Mouse (Mus musculus) megakaryocyte, embryonic 14.5 days (primary cell): ENCODE measurements around the gene Orm3. TPM values are rescaled to one million over a fixed set of nuclear protein-coding genes. Genes with fewer than 3 reads are reported as not detected.

Experiments
- H3K27me3 ChIP-seq: replicated peaks from 2 replicates; pipeline ENCODE3; 2012; ENCODE audit warnings: inconsistent platforms
- H3K36me3 ChIP-seq: replicated peaks from 2 replicates; pipeline ENCODE3; 2012; ENCODE audit warnings: low read length, inconsistent platforms, mixed read lengths
- H3K4me1 ChIP-seq: 2 replicates; pipeline ENCODE4 v1.6.1; 2012; ENCODE audit warnings: inconsistent platforms
- H3K4me3 ChIP-seq: replicated peaks from 2 replicates; pipeline ENCODE3; 2012; ENCODE audit warnings: moderate library complexity, mild to moderate bottlenecking, inconsistent platforms
- H3K9me3 ChIP-seq: 2 replicates; pipeline ENCODE4 v1.6.1; 2012; ENCODE audit warnings: inconsistent platforms
- FLI1 ChIP-seq: IDR thresholded peaks from 2 replicates; pipeline ENCODE4 v1.6.1; 2012; ENCODE audit warnings: low read length, inconsistent platforms, mixed read lengths
- GATA1 ChIP-seq: IDR thresholded peaks from 3 replicates; pipeline ENCODE4 v1.6.1; 2012; ENCODE audit warnings: mixed read lengths, low read length, inconsistent platforms, borderline replicate concordance
- polyA plus RNA-seq: library from polyadenylated mRNA; stranded (reverse); fragments of >175 nt; gene quantifications from 2 replicates; pipeline ENCODE4 v1.2.3, GENCODE M21; 2012; ENCODE audit warnings: low replicate concordance; ENCODE audit not compliant: insufficient read depth

The Orm3 gene
- polyA plus RNA-seq, 1 experiment: not detected

GRCm38 (mm10) chr4:63362150-63362549, 6.2 kb downstream of the Orm3 start, which contains the start of gene Orm2:
Gene Orm2, plus strand, starts transcription at chr4:63362449.
- Histone ChIP-seq H3K36me3 (no peaks in the 10 kb centered on the region), H3K4me3 (no peak within 1 kb of the TSS), H3K4me1 (peaks cover 2% of the 10 kb centered on the region), H3K27me3 (peaks cover 30% of the 10 kb centered on the region), H3K9me3 (no peaks in the 10 kb centered on the region)
- TF ChIP-seq GATA1: no peak
- TF ChIP-seq FLI1: no peak

GRCm38 (mm10) chr4:63368577-63368976, 12.6 kb downstream of the Orm3 start:
- peaks cover 42% of the 10 kb centered on the region for H3K36me3 ChIP-seq
- H3K9me3 ChIP-seq: no peaks in the 10 kb centered on the region
- no peak overlapping the region for H3K4me3 ChIP-seq
- peaks cover 6% of the 10 kb centered on the region for H3K27me3 ChIP-seq
- no peak for TF ChIP-seq FLI1
- TF ChIP-seq GATA1: no peak
- 0 out of 2 replicates have a peak, but pooled peaks cover 3% of the 10 kb centered on the region for H3K4me1 ChIP-seq

GRCm38 (mm10) chr4:63370897-63371296, 14.9 kb downstream of the Orm3 start:
- Histone ChIP-seq H3K4me1 (0 out of 2 replicates have a peak, but pooled peaks cover 3% of the 10 kb centered on the region), H3K4me3 (no peak overlapping the region), H3K9me3 (no peaks in the 10 kb centered on the region), H3K27me3 (peaks cover 3% of the 10 kb centered on the region), H3K36me3 (peaks cover 61% of the 10 kb centered on the region)
- no peak for TF ChIP-seq FLI1
- no peak for TF ChIP-seq GATA1

DNA sequence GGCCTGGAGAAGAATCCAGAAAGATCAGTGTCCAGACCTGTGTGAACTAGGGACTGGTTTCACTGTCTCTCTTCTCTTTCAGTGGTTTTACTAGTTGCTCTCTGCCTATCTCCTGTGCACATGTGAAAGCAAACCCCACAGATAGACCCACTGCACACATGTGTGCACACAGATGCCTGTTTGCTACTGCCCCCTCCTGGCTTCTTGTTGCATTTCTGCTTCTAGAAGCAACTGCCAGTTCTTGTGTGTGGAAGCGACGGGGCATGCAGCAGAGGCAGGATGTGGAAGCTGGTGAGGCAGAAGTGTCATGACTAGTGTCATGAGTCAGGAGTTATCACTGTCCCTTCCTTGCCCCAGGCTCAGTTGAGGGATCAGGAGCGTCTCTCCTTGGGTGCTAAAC, 15.9 kb downstream of the Orm3 start:
- Histone ChIP-seq H3K9me3 (no peaks in the 10 kb centered on the region), H3K4me3 (no peak overlapping the region), H3K36me3 (peaks cover 69% of the 10 kb centered on the region), H3K27me3 (peaks cover 2% of the 10 kb centered on the region), H3K4me1 (0 out of 2 replicates have a peak, but pooled peaks cover 3% of the 10 kb centered on the region)
- TF ChIP-seq FLI1 (no peak), GATA1 (no peak)

GRCm38 (mm10) chr4:63373404-63373803, 17.4 kb downstream of the Orm3 start:
- Histone ChIP-seq H3K36me3 (peaks cover 75% of the 10 kb centered on the region), H3K9me3 (no peaks in the 10 kb centered on the region), H3K4me3 (no peak overlapping the region), H3K4me1 (peaks cover 4% of the 10 kb centered on the region; the same call in 1 of the 2 replicates), H3K27me3 (peaks cover 2% of the 10 kb centered on the region)
- TF ChIP-seq GATA1: no peak
- no peak for TF ChIP-seq FLI1

DNA sequence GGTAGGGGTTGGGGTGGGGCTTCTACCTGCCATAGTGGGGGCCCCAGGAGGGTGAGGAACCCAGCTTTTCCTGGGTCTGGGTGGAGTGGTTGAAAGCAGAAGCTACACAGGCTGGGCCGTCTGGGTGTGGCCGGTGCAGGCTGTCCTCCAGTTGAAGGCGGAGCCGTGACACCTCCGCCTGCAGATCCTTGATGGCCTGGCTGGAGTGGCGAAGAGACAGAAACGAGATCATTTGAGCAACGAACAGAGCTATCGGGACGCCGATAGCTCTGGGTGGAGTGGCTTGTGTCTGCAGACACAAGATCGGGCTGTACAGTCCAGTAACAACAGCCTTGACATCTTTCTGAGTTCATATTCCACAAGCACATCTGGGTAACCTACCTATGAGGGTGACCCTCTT, 18.4 kb downstream of the Orm3 start:
- Histone ChIP-seq H3K4me3 (no peak overlapping the region), H3K4me1 (peaks cover 9% of the 10 kb centered on the region), H3K9me3 (no peaks in the 10 kb centered on the region)

DNA sequence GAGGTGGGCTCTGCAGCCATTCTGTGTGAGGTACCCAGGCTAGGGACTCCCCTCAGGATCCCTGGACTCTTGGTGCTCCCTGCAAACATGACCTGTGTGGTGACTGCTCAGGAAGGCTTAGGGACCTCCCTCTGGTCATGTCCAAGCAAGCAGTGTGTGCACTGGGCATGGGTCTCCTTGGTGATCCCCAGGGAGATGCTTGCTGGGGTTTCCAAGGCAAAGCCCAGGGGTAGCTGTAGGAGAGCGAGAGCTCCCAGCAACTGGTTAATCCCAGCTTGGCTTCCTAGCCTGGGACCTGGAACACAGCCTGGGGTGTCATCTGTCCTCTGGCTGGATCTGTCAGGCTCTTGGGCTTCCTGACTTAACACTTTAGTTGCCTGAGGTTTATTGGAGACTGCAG, 19.4 kb downstream of the Orm3 start:
- H3K36me3 ChIP-seq: peaks cover 80% of the 10 kb centered on the region
- peaks cover 2% of the 10 kb centered on the region for H3K27me3 ChIP-seq
- no peak overlapping the region for H3K4me3 ChIP-seq
- TF ChIP-seq FLI1 (no peak), GATA1 (no peak)
- no peaks in the 10 kb centered on the region for H3K9me3 ChIP-seq
- peaks cover 16% of the 10 kb centered on the region for H3K4me1 ChIP-seq

More for the DNA sequence above, 18.4 kb downstream of the Orm3 start:
- TF ChIP-seq GATA1 (no peak), FLI1 (no peak)
- Histone ChIP-seq H3K36me3 (peaks cover 79% of the 10 kb centered on the region), H3K27me3 (peaks cover 2% of the 10 kb centered on the region)

GRCm38 (mm10) chr4:63377483-63377882, 21.5 kb downstream of the Orm3 start:
- Histone ChIP-seq H3K36me3 (peaks cover 90% of the 10 kb centered on the region), H3K4me1 (peaks cover 19% of the 10 kb centered on the region), H3K9me3 (no peaks in the 10 kb centered on the region), H3K4me3 (no peak overlapping the region), H3K27me3 (peaks cover 3% of the 10 kb centered on the region)
- TF ChIP-seq GATA1 (no peak), FLI1 (no peak)

DNA sequence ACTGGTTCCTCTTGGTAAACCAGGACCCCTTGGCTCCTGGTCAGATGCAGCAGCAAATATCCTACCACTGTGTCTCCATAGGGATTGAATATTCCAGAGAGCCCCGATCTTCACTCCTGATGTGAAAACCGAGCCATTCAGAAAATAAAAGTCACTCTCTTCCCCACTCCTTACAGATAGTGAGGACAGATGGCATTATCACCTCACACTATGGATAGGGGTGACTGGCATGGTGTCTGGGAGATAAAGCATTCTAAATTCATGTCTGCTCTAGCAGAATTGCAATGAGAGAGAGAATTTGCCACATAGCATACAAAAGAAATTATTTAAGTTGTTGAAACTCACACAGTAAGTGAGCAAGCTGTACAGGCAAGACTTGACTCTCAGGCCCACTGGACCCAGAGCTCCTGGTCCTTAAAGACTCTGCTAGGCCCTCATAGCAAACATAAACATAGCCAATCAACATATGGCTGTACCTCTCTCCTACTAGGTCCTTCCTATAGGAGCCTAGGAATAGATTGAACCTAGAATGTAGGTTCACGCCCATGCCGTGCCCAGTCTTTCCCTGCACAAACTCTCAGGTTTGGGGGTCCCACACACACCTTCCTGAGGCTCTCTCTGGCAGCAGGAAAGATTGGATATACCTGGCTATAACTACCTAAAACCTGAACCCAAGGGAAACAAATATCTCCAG, 26.9 kb downstream of the Orm3 start:
- H3K9me3 ChIP-seq: no peaks in the 10 kb centered on the region
- H3K4me3 ChIP-seq: no peak overlapping the region
- peaks cover 3% of the 10 kb centered on the region for H3K27me3 ChIP-seq
- peaks cover 68% of the 10 kb centered on the region for H3K36me3 ChIP-seq
- TF ChIP-seq GATA1 (no peak), FLI1 (no peak)
- peaks cover 49% of the 10 kb centered on the region for H3K4me1 ChIP-seq

- TF ChIP-seq FLI1: no peak
- TF ChIP-seq GATA1: no peak
- Histone ChIP-seq H3K36me3 (peaks cover 65% of the 10 kb centered on the region), H3K27me3 (peaks cover 3% of the 10 kb centered on the region), H3K4me1 (peaks cover 50% of the 10 kb centered on the region), H3K4me3 (no peak overlapping the region), H3K9me3 (no peaks in the 10 kb centered on the region)
These were observed 27.5 kb downstream of the Orm3 start for GRCm38 (mm10) chr4:63383474-63383873.

GRCm38 (mm10) chr4:63384262-63384661, 28.3 kb downstream of the Orm3 start:
- Histone ChIP-seq H3K4me1 (peaks cover 53% of the 10 kb centered on the region), H3K36me3 (peaks cover 57% of the 10 kb centered on the region), H3K9me3 (no peaks in the 10 kb centered on the region), H3K27me3 (peaks cover 3% of the 10 kb centered on the region), H3K4me3 (no peak overlapping the region)
- TF ChIP-seq FLI1 (no peak), GATA1 (no peak)
